Mouse (Mus musculus) embryonic fibroblast, embryonic 13.5 days (primary cell): ENCODE data around the gene Agbl4. TPM values are rescaled to one million over a fixed set of nuclear protein-coding genes. Genes with fewer than 3 reads are reported as not detected.

ENCODE experiments used
- H3K27ac ChIP-seq: 2 replicates; pipeline ENCODE4 v1.5.1; 2012; ENCODE audit warnings: low read length, control low read depth, inconsistent platforms; ENCODE audit not compliant: insufficient read depth
- H3K4me1 ChIP-seq: 2 replicates; pipeline ENCODE4 v1.6.1; 2011; ENCODE audit warnings: low read length; ENCODE audit not compliant: control insufficient read depth, insufficient read depth
- H3K4me3 ChIP-seq: 2 replicates; pipeline ENCODE4 v1.5.1; 2011; ENCODE audit warnings: mild to moderate bottlenecking, control low read depth, low read length; ENCODE audit not compliant: insufficient read depth
- CTCF ChIP-seq: IDR thresholded peaks from 2 replicates; pipeline ENCODE4 v1.5.1; 2011; ENCODE audit warnings: mild to moderate bottlenecking, control low read depth, low read length, moderate library complexity, borderline replicate concordance; ENCODE audit not compliant: insufficient read depth
- POLR2A ChIP-seq: IDR thresholded peaks from 2 replicates; pipeline ENCODE4 v1.6.1; 2011; ENCODE audit warnings: low read depth, mild to moderate bottlenecking, control low read depth, low read length, moderate library complexity
- polyA plus RNA-seq: library from polyadenylated mRNA; stranded (reverse); fragments of >200 nt; gene quantifications from 2 replicates; pipeline ENCODE4 v1.2.4, GENCODE M21; 2011; ENCODE audit warnings: low read depth; ENCODE audit not compliant: missing spikeins, insufficient read length

Agbl4 gene
- not detected in 2 replicates for polyA plus RNA-seq

DNA sequence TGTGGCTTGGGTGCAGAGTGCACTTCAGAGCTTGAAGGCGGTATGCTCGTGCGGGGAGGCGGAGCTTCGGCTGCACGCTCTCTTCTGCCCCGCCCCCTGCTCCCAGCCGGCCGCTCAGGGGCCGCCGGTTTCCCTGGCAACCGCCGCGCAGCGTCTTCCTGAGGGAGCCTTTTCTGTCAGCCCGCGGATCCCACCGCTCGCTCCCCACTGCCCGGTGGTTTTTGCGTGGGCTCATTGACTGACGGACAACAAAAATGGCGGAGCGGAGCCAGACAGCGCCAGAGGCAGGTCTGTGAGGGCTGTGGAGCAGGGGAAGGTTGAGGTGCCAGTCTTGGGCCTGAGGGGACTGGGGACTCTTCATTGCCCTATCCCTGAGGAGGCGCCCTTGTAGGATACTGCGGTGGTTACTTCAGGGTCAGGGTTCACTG lies at the start of gene Agbl4:
Gene Agbl4 (plus strand): TSS at position 44 of the 428 bp plus-strand sequence.
- TF ChIP-seq POLR2A, result no peak
- TF ChIP-seq CTCF, result no peak
- Histone ChIP-seq H3K4me1 (no peaks in the 10 kb centered on the region), H3K4me3 (peak within 1 kb of the TSS; percentile 58), H3K27ac (no peak within 1 kb of the TSS)

DNA sequence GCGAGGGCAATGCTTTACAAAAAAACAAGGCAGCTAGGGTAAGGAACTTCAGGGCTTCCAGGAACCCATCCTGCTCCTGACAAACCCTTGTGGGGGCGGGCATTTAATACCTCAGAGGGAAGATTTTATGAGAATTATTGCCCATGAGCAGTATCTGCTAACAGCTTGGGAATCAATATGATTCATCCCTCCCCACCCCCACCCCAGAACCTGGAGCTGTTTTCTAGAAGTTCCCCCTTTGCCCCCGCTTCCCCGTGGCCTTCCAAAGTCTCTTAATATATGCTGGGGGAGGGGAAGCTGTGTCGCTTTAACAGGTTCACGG lies 46.6 kb upstream of the Agbl4 start:
- H3K4me3 ChIP-seq, result peak overlapping the region; percentile 65
- H3K4me1 ChIP-seq, result no peaks in the 10 kb centered on the region
- no peak overlapping the region for H3K27ac ChIP-seq
- TF ChIP-seq POLR2A (no peak), CTCF (no peak)

DNA sequence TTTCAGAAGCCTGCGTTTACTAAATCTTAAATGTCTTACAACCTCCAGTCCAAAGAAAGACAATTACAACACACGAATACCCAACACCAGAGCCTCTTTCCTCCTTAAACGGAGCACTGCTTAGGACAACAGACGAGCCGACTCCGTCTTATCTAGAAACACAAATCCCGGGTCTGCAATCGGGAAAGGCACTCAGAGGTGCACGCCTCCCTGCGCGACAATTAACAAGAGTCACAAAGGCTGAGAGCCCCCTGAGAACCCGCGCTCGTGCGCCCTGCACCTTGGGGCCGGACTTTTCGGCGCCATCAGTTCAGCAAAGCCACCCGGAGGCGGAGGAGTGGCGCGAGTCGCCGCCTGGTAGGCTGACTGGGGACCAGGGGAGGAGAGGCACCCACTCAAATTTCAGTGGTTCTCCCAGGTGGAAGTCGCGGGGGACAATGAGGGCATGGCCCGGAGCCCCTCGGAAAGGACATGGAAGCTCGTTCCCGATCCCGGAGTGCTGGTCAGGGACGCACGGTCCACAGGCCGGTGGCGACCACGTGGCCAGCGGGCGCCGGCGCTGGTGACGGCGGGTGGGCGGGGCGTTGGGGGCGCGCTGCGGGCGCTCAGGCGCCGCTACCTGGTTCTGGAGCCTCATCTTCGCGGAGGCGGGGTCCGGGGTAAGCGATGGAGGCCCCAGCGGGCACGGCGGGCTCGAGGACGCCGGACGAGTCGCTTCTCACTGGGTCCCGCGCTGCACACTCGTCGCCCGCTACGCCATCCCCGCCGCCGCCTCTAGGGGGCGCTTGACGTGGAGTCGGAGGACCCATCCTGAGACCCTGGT lies 46.1 kb upstream of the Agbl4 start, which contains the start of gene Elavl4:
Gene Elavl4 (minus strand): TSS at position 732 of the 823 bp plus-strand sequence.
- TF ChIP-seq CTCF, result peak; percentile 65
- peak; percentile 29; the same call in 1 of the 2 replicates for TF ChIP-seq POLR2A
- Histone ChIP-seq H3K27ac (no peak within 1 kb of the TSS), H3K4me3 (peak within 1 kb of the TSS; percentile 65), H3K4me1 (no peaks in the 10 kb centered on the region)

DNA sequence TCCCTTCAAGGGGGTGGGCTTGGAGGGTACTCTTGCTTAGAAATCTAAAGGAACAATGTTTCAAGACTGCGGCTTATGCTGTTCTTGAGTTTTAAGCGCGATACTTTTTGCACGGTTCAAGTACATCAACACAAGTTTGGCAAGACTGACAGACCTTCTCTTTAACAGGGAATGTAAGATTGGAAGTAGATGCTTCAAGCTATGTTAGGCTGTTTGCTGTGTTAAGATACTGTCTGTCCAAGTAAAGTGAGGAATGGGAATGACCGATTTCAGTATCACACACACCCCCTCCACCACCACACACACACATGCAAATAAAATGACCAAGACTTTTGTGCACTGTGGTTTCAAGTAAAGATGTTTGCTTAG lies 45.5 kb upstream of the Agbl4 start:
- no peaks in the 10 kb centered on the region for H3K4me1 ChIP-seq
- H3K4me3 ChIP-seq, result peak overlapping the region; percentile 65
- no peak overlapping the region for H3K27ac ChIP-seq
- TF ChIP-seq CTCF (no peak), POLR2A (no peak)

DNA sequence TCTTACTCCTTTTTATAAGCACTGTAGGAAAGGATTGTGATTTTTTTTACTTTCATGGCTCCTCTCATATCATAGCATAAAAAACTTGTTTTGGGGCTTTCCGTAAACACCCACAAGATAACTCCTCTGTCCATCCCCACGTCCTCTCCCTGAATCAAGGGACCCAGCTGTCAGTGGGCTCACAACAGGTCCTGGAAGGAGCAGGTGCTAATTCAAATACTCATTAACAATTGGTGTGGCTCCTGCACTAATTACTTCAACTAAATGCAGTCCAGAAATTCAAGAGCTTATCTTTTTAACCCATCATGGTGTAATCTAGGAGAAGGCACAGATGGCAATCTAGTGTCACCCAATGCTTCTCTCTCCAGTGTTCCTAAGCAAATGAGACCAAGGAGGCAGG lies 36.9 kb upstream of the Agbl4 start:
- Histone ChIP-seq H3K4me3 (no peak overlapping the region), H3K27ac (no peak overlapping the region), H3K4me1 (no peaks in the 10 kb centered on the region)
- TF ChIP-seq POLR2A (no peak), CTCF (no peak)

DNA sequence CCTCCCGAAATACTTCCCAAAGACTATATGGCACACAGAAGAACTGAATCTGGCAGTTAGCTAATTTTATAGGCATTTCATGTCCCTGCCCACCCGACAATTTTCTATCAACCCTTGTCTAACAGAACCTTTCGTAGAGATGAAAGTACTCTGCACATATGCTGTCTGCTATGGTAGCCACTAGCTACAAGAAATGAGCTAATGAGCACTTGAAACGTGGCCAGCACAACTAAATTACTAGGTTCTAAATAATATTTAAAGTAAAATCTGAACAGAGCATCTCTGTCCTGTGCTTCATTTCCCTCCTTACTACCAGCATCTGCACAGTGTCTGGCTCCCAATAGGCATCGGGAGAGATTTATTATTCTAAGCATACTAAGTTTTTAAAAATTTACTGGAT lies 1.2 kb upstream of the Agbl4 start:
- Histone ChIP-seq H3K4me1 (no peaks in the 10 kb centered on the region), H3K27ac (no peak overlapping the region), H3K4me3 (no peak overlapping the region)
- TF ChIP-seq POLR2A, result no peak

DNA sequence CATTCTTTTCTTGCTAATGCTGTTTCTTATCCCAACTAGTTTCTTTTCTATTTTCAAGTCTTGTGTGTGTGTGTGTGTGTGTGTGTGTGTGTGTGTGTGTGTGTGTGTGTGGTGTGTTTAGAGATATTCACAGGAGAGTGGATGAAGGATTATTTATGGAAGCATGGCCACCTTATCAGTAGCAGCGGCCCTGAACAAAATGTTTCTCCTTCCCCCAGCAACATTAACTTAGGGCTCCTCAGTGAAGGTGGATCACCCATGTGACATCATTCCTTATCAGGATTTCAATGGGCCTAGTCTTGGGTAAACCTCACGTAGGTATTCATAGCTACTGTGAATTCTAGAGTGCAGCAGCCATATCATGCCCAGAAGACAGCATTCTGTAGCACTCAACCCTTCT lies 22.8 kb downstream of the Agbl4 start:
- no peak overlapping the region for H3K4me3 ChIP-seq
- H3K27ac ChIP-seq, result no peak overlapping the region
- TF ChIP-seq CTCF (no peak), POLR2A (no peak)
- H3K4me1 ChIP-seq, result no peaks in the 10 kb centered on the region

DNA sequence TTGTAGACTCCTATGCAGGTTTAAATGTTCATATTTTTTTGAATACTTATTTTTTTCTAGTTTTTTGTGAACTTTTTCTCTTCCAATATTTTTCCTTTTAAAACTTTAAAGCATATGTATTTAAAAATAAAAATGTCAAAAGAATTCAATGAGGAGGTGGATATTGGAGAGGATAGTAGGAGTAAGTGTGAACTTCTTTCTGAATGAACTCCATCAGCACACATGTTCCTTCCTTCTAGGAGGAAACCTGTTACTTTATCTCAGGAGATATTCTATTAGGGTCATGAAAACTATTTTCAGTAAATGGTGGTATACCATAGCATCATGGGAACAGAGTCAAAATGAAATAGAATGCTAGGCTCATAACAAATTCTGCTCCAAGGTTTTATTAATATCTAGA lies 30.2 kb downstream of the Agbl4 start:
- no peaks in the 10 kb centered on the region for H3K4me1 ChIP-seq
- H3K27ac ChIP-seq, result no peak overlapping the region
- TF ChIP-seq CTCF (no peak), POLR2A (no peak)
- no peak overlapping the region for H3K4me3 ChIP-seq

DNA sequence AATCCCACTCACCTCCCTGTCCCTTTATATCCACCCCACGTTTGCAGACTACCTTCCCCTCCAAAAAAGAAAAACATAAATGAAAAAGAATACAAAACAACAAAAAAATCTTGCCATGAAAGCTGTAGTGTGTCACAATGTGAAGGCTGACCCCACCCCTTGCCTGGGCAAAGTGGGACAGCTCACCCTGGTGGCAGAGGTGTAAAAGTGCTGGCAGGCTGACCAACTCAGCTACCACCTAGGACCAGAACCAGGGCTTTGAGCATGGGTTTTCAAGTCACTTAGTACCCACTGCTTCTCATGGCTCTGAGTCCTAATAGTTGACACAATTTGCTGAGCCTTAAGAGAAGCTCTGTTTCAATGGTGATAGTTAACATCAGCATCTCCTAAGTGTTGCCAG lies 96.9 kb downstream of the Agbl4 start:
- H3K27ac ChIP-seq, result no peak overlapping the region
- no peaks in the 10 kb centered on the region for H3K4me1 ChIP-seq
- no peak for TF ChIP-seq POLR2A
- peak; percentile 57; the same call in 1 of the 2 replicates for TF ChIP-seq CTCF
- no peak overlapping the region for H3K4me3 ChIP-seq

DNA sequence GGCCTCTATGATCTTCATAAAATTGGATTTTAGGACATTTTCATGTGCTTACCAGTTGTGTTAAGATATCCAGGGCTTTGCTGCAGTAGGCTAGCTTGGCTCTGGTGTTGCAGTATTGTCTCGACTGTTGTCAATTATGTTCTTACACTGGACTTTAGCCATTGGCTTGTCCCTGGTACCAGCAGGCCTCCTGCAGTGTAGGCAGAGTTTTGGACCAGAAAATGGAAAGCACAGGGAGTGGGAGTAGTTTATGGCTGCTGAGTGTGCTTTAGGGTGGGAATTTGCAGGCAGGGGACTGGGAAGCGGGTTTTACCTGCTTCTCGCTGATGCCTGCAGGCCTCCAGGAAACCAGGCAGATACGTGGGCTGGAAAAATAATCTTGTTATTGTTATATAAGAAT lies 132.3 kb downstream of the Agbl4 start:
- TF ChIP-seq CTCF (no peak), POLR2A (no peak)
- Histone ChIP-seq H3K4me3 (no peak overlapping the region), H3K4me1 (no peaks in the 10 kb centered on the region), H3K27ac (no peak overlapping the region)

DNA sequence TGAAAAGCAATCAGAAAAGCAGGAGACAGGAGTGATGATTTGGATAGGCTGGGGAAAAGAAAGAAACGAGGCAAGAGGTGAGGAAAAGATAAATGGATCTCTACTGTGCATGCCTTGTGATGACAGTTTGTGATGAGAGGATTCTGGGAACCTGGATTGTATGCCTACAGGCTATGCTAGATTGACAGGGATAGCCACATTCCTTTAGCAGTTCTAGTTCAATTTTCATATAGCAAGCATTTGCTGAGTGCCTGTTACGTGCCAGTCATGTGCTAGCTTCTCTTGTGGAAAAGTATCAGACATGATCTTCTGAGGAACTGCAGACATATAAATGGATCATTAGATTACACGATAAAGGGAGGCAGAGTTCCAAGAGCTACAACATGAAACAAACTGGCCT lies 151.8 kb downstream of the Agbl4 start:
- Histone ChIP-seq H3K27ac (no peak overlapping the region), H3K4me3 (no peak overlapping the region), H3K4me1 (no peaks in the 10 kb centered on the region)
- no peak for TF ChIP-seq POLR2A
- no peak for TF ChIP-seq CTCF
